Mouse (Mus musculus): ENCODE data around the gene Adcy10.

DNA sequence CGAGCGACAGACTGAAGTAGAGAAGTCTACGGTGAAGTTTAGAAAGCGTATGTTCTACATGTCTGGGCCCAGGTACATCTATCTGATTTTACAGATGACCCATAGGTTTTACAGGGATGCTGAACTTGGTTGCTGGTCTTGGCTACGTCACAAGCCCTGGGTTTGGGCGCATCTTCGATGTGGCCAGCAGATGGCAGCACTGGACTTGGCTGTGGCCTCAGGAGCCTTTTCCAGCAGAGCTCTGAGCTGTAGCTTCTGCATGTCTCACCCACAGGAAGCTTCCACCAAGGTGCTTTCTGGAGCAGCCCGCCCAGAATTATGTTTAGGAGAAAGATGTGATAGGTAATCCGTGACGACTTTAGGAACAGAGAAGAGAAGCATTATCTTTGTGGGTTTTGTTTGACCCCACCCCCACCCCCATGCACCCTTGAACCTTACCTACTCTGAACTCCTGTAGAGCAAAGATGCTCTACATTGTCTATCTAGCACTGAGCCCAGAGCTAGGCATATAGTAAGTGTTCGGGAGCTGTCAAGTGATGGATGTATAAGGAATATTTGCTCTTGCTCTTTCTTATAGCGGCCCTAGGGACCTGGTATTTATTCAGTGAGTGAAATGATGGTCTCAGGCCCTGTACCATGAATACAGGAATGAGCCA, 98.7 kb downstream of the Adcy10 start:
- no peak for TF ChIP-seq POLR2A (IDR thresholded peaks at IDR 0.05; ENCODE audit: insufficient read depth, low read depth, low read length)
- peak; percentile 75 for TF ChIP-seq CTCF (IDR thresholded peaks at IDR 0.05; ENCODE audit: insufficient read depth, low read depth, low read length)
